Mouse (Mus musculus): ENCODE measurements around the gene Psmd11.

Psmd11 gene

DNA sequence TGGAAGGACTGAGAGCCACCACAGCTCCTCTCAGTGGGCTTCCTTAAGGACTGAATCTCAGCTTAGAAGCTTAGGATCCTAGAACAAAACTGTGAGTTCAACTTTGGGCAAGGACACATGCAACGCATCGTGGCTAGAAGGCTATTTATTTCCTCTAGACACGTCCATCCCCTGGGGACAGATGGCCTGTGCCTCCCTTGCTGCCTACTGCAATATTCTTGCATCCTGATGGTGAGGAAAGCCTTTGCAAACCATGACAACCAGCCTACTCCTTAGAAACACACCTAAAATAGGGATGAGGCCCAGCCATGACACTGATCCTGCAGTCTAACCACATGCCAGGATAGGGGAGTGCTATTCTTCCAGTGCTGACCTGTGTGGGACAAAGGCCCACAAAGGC, 77.2 kb downstream of the Psmd11 start:
- no peak for TF ChIP-seq GATA4 (IDR thresholded peaks at IDR 0.05; ENCODE audit: insufficient replicate concordance, low read length)

DNA sequence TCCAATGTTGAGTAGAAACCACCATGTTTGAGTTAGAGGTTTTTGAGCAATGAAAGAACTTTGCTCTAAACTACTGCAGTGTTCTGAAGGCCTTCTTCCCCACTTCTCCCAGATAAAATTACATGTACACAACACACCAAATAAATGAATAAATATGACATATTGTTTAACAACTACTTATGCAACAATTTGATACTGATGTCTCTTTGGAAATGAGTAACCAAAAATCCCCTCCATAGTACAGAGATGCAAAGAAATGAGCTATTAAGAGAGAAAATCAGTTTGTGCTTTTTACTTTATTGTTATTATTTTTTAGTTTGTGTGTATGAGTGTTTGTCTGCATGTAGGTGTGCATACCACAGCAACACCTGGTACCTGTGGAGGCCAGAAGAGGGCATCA, 78.1 kb downstream of the Psmd11 start:
- TF ChIP-seq GATA4 (IDR thresholded peaks at IDR 0.05; ENCODE audit: insufficient replicate concordance, low read length) = no peak

DNA sequence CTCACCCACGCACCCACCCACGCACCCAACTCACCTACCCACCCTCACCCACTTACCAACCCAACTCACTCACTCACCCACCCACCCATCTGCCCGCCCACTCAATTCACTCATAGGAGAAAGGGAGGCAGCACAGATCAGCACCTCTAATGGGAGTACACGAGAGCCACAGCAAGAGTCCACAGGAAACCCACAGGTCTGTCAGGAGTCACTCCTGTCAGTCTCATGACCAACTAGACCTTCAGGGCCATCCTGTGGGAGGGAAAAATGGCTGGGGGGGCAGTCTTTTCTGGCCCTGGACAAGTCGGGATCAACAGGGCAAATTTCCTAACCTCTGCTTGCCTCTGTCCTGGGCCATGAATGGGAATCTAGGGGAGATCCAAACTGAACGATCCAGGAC, 79.4 kb downstream of the Psmd11 start:
- no peak for TF ChIP-seq GATA4 (IDR thresholded peaks at IDR 0.05; ENCODE audit: insufficient replicate concordance, low read length)

DNA sequence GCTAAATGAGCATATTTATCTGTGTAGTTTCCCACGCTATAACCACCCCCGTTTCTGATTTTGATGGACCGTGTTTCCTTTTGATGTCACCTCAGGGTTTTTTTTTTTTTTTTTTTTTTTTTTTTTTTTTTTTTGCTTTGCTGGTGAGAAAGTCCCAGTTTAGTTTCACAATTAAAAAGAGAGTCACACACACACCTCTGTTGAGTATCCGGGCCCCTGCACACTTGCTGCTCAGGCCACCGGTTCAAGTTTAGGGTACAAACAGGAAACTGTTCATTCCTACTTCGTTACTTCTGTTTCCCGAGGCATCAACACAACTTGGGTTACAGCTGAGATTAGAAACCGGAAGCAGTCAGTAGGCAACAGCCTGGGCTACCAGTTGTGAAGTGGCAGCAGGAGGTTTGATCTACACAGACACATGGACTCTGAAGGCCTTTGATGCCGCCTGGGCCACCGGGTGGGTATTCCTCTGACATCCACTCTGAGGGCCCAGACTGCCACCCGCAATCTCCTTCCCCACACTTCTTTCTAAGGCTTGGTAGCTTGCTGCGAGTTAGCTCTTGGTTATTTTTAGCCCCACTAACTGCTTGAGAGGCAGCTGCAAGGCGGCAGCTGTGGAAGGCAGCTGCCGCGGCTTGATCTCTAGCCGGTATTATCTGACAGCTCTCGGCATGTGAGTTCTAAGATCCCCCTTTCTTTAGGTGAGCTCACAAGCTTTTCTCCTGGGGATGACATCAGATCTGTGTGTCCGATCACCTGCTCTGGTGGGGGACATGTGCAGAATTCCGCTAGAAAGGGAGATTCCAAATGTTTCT, 80.2 kb downstream of the Psmd11 start:
- no peak for TF ChIP-seq GATA4 (IDR thresholded peaks at IDR 0.05; ENCODE audit: insufficient replicate concordance, low read length)

DNA sequence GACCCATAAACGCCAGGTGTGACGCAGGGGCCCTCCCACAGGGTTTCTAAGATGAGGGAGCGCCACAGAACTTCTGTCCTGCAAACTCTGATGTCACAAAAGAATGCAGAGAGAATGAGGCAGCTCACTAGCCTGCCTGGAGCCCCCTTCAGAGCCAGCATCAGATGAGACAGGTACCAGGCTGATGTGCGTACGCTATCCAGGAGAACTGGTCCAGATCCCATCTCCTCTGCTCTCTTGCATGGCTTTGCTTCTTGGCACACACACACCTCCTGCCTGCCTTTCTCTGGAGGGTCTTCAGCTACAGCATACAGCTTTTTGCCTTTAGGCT, 80.7 kb downstream of the Psmd11 start:
- TF ChIP-seq GATA4 (IDR thresholded peaks at IDR 0.05; ENCODE audit: insufficient replicate concordance, low read length) = no peak

DNA sequence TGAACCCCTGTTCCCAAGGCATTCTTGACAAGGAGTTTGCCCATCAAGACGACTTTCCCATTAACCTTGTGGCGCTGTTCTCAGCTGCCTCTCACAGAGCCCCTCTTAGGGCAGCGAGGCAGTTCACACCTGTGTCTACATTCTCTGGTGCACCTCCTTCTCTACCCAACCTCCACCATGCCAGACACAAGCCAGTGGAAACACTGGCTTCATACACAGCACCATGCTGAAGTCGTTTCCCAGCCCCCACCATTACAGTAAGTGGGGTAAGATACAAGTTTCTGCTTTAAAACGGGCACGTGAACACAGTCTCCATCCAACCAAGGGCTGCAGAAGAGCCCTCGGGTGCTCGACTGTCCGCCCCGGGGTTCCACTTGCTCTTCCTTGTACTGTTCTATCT, 81.7 kb downstream of the Psmd11 start:
- no peak for TF ChIP-seq GATA4 (IDR thresholded peaks at IDR 0.05; ENCODE audit: insufficient replicate concordance, low read length)

DNA sequence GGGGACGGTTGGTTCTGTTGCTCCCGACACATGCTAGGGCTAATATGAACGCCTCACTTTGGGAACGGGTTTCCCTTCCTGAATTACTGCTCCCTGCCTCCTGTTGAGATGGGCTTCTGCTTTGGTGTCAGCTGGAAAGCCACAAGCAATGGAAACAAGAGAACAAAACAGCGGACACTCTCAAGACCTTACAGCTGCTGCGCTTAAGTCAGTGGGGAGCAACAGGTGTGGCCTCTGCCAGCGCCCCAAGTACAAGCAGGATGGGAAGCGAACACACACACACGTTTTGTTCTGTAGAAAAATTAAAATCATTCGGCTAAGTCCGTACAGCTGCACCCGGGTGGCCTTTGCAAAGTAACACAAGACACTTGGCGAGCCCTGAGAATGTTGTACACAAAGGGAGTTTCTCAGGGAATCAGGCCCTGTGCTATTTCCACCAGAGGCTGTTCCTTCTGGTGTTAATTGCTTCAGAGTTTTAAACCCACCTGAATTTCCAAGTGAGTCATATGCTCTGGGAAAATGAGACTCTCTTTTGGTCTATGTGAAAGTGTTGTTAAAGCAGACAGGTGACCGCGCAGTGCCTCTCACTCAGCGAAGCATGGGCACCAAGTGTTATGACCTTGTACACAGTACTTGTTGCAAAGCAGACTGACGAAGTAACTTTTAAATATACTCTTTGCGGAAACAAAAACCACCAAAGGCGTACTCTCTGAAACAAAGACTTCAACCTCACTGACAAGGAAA, 84.1 kb downstream of the Psmd11 start:
- TF ChIP-seq GATA4 (IDR thresholded peaks at IDR 0.05; ENCODE audit: insufficient replicate concordance, low read length) = no peak

DNA sequence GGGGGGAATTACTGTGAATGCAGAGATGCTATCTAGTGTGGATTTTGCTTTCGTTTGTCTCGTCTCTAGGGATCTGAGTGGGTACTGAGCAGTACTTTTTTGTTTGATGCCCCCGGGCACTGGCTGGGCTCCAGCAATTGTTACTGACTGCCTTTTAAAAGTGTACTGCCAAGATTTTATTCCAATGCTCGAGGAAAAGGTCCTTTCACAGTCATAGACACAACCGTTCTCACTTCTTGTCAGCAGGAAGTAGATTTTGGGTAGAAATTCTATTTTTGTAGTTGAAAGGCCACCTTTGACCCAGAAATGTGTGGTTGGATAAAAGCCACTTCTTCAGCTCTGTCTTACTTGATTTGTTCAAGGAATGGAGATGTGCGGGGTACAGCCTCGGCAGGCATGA, 85.4 kb downstream of the Psmd11 start:
- TF ChIP-seq GATA4 (IDR thresholded peaks at IDR 0.05; ENCODE audit: insufficient replicate concordance, low read length) = no peak

DNA sequence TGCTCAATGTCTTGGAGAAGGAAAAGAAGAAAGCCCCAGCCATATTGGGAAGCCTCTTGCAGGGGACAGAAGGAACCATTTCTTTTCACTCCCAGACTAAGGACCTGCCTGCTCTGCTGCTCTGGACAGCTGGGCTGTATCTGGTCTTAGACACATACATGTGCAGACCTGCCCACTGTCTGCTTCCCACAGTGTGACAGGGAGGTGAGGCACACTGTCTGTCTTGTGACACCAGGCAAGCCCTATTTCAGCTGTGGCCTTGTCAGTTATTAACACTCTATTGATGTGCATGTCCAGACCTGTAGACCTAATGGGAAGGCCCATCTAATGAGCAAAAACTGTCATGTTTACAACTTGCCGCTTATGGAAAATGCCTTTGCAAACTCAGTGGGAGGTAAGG, 86.9 kb downstream of the Psmd11 start:
- no peak for TF ChIP-seq GATA4 (IDR thresholded peaks at IDR 0.05; ENCODE audit: insufficient replicate concordance, low read length)

DNA sequence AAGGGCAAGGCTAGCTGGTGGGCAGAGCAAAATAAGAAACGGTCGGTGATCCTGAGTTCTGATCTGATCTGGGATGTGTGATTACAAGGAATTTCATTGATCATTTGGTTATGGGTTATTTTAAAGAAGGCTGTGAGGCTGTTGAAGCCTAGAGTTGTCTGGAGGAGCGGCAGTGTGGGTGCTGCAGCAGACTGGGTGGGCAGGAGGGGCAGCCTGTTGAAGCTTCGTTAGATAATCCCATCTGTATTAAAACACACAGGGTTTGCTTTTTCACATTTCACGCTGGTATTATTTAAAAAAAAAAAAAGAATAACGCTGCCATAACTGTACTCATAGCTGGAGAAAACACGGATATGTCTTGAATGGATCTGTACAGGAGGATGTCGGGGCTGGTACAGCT, 87.5 kb downstream of the Psmd11 start:
- TF ChIP-seq GATA4 (IDR thresholded peaks at IDR 0.05; ENCODE audit: insufficient replicate concordance, low read length) = no peak

DNA sequence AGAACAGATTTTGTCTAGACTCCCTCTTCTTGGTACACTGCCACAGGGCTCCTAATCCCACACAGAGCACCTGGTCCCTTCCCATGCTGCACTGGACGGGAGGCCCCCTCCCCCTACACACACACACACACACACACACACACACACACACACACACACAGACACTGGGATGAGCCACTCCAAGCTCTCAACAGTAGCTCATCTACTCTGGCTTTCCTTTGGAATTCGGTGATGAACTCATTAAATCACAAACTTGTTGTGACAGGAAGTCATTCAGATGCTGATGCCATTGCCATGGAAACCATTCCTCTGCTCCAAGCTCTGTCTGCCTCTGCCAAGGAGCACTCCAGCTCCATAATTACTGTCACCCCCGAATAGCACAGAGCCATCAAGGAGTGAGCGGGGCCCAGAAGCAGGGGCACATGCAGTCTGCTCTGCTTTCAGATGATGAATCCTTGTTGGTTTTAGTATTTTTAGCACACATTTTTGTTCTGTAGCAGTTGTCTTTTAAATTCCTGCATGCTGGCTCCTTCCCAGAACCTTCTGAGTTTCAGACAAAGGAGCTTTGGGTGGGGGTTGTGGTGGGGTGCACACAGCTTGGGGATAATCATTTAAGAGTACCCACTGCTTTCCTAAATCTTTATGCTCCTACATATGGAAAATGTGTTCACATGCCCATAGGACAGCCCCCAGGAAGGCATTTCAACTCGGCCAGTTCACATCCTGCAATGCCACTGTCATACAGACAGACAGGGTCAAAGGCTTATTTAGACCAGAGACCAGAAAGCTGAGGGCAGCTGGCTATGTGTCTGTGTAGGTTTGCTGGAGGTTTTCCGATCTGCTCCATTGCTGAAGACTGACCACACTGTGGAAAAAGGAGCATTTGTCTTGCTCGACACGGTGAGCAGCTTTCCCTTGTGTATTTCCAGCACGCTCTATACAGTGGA, 90.3 kb downstream of the Psmd11 start:
- TF ChIP-seq GATA4 (IDR thresholded peaks at IDR 0.05; ENCODE audit: insufficient replicate concordance, low read length) = no peak

DNA sequence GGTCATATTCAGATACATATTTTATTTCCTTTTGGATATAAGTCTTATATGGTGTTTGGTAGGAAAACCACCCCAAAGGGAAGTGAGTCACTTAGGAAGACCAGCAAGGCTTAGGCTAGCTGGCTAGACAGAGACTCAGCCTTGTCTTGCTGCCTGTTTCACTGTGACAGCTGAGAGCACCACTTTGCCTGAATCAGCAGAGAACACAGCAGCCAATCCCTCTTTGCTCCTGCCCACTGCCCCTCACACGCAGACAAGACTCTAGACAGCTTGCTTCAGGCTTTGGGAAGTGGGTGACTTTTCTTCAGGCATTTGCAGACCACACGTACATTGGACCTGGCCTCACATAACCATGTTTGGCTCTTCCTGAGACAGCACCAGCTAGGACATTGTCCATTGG, 92.7 kb downstream of the Psmd11 start:
- TF ChIP-seq GATA4 (IDR thresholded peaks at IDR 0.05; ENCODE audit: insufficient replicate concordance, low read length) = no peak
